Mouse (Mus musculus) retina, embryonic 14.5 days (tissue): ENCODE measurements at regions not wholly inside any gene's neighbourhood (a gene's known extent, or its start where the extent isn't known, plus 50 kb on each side); places are given as distances from the start of the nearest gene placed in this dataset.

Experiments used
- DNase-seq: peaks from one replicate; pipeline ENCODE4 v3.0.0-alpha.2; 2015; ENCODE audit warnings: low spot score

DNA sequence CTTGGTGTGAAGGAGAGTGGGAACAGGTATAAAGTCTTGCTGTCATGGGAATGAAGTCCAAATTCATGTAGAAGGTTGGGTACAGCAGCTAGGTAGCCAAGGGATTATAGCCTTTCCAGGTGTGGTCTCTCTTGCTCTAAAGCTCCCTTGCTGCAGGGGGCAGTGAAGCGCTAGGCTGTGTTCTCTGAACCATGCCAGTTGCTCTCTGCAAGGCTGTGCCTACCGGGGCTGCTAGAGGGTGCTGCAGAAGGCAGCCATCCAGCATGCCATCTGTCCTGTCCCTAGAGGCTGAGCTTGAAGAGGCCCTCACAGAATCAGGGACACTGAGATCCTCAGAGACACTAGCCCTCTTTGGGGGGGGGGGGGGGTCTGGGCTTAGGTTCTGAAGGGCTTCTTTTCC lies 50.6 kb upstream of the Shank2 start:
- peak; percentile 9 for DNase-seq
